Mouse (Mus musculus) spleen, postnatal 10 days (tissue): ENCODE measurements at regions not wholly inside any gene's neighbourhood (a gene's known extent, or its start where the extent isn't known, plus 50 kb on each side); places are given as distances from the start of the nearest gene placed in this dataset.

ENCODE experiments used
- DNase-seq, 2 experiments: peaks; one replicate each; pipeline ENCODE4 v3.0.0; 2021 to 2022; ENCODE audit warnings: low spot score in 2 of 2

GRCm38 (mm10) chr9:85524733-85525132 is 197.6 kb upstream of the Tent5a start:
- DNase-seq, result no peak

- DNase-seq, result no peak
Observed at GRCm38 (mm10) chr9:85521342-85521741, 194.2 kb upstream of the Tent5a start.

DNA sequence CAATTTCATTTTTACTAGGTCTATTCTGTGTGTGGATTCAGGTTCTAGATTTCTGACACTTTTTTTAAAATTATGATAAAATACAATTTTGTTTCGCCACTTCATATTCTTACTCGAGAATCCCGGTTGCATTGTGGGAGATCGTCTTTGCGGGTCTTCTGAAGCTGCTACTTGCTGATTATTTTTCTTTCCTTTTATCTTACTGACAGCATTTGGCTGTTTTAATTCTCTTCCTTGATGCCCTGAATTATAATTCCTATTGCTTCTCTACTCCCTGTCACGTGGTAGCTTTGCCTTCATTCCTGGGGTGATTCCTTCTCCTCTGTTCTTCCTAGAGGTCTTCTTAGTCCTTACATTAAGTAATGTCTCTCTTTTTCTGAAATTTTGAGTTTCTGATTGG is 193.8 kb upstream of the Tent5a start:
- DNase-seq, result no peak

- DNase-seq, result no peak
Observed at GRCm38 (mm10) chr9:85499006-85499405, 171.9 kb upstream of the Tent5a start.

DNA sequence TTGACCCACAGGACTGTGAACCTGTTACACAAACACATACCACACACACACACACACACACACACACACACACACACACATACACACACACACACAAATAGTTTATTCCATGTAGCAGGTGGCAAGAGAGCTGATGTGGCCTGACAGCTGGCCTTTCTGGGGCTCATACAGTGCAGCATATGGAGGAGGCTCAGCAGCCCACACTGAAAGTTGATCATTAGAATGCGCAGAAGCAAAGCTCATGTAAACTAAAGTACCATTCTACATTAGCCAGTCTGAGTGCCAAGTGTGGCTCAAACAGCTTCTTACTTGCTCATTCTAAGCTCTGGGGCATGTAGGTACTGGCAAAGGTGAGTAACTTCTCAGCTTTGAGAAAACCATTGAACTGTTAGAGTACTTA is 170.2 kb upstream of the Tent5a start:
- no peak for DNase-seq

- DNase-seq, result no peak
Observed at GRCm38 (mm10) chr9:85496506-85497239, 169.5 kb upstream of the Tent5a start.

DNA sequence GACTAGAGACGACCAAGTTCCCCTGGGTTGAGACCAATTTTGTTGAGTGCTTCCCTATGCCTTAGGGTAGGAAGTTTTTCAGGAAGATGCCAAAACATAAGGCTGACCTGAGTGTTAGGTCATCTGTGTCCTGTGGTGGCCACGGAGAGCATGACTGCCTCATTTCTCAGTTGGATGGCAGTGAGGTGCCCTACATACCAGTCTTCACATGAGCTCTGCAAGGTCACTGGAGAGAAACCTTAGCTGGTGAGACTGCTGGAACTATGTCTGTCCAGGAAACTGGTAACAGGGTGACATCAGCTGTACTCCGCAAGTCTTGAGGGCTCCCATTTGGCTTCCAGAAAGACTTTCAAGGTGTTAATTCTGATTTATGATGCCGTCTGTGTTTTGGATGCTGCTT is 167.9 kb upstream of the Tent5a start:
- no peak for DNase-seq

DNA sequence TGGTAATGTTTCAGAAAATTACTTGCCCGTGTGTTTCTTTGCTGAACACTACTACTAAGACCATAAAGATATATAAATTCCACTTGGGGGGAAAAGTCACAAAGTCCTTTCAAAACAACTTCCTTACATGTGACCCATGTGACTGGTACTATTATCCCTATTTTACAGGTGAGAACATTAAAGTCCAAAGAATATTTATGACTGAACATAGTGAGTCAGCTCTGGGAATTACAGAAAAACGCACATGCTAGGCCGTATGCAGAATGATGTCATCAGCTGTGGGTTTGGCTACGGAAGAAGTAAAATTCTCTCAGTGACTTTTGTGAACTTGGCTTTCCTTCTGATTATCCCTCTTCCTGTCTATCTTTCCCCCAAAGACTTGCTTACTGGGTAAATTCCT is 166.6 kb upstream of the Tent5a start:
- no peak for DNase-seq

GRCm38 (mm10) chr9:85490367-85490766 is 163.2 kb upstream of the Tent5a start:
- no peak for DNase-seq

DNA sequence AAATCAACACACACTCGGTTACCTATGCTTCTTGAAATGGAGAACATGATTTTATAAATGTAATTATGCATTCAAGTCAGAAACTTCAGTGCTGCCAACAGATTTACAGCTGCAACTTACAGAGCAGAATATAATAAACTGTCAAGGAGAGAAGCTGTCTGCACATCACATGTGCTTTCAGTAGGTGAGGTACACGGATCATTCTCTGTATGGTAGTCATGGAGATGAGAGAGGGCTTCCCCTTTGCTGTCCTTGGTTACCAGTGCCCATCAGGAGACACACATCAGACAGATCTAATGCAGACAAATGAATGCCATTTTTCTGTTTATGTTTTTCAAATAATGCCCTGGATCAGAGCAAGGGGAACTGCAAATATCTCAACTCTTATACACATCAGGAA is 160.8 kb upstream of the Tent5a start:
- no peak for DNase-seq

DNA sequence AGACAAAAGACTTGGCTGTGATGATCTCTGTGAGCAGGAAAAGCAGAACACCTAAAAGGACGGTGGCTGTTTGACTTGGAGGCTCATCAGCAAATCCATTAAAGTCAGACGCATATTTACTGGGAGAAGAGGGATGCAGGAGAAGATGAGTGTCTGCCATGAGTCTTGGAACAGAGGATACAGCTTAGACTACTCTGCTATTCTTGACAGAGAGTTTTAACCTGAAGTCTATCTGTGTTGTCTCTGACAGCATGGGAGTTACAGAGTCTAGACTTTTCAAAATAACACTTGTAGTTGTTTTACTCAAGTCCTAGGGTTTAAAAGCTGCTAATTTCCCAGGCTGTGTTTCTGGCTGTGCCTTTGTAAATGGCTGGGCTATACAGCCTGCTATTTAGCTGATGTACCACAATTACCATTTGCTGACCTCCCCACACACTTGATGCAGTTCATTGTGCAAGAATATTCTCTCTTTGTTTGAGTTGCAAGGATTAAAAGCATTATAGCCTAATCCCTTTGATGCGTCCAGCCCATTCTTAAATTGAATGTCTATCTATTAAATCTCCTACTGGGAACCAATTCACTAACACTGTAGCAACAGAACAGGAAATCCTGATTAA is 160.0 kb upstream of the Tent5a start:
- no peak for DNase-seq

GRCm38 (mm10) chr9:85485749-85486148 is 158.6 kb upstream of the Tent5a start:
- DNase-seq, result no peak

- no peak for DNase-seq
Observed at GRCm38 (mm10) chr9:85483248-85483647, 156.1 kb upstream of the Tent5a start.

GRCm38 (mm10) chr9:85480566-85480965 is 153.4 kb upstream of the Tent5a start:
- DNase-seq, result no peak

GRCm38 (mm10) chr9:85475214-85475613 is 148.1 kb upstream of the Tent5a start:
- DNase-seq, result no peak

DNA sequence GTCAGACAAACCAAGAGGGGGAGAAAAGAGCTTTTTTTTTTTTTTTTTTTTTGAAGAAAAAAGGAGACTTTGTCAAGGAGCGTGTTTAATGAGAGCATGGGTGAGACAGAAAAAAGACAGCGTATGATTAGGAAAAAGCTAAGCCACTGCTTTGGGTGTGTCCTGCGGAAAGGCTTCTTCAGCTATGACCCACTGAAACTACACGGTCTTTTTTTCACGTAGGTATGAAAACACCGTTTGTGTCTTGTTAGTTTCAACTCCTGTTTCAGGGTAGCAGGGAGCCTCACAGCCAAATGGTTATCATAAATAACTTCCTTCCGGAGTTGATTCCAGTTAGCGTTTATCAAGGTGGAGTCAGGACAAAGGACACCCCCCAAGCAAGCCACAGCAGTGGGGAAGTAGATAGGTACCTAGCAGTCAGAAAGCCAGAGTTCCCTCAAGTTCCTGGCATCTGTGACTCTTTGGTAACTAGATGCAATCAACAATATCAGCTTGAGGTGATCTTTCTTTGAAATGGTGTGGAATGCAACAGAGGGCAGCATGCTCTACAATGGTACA is 143.2 kb upstream of the Tent5a start:
- DNase-seq, result no peak

DNA sequence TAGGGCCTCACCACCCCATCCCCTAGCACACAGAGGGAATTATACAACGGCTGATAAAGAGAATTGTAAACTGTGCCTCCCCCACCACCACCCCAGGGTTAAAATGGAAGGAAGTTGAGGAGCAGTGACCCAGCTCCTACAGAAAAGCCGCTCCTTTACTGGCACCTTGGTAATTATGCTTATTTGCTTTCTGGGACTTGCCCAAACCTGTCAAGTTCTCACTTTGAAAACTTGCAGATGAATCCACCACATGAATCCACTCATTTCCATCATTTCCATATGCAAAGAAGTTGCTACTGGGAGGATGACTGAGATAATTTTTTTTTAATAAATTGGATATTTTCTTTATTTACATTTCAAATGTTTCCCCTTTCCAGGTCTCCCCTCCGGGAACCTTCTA is 142.1 kb upstream of the Tent5a start:
- no peak for DNase-seq

DNA sequence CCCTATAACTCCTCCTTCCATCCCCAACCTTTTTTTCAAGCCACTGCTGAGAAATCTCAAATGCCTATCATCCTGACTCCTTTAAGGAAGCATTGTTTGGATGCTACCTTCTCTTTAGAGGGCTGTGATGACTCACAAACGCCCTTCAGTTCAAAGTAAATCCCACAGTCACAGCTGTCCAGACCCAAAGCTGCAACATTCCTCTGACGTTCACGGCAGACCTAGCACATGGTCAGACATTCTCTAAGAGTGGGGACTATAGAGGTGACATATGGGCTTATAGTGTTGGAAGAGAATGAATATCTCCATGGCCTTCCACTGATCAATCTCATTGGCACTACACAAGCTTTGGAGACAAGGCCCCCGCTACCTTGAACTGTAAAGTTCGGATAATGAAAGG is 139.5 kb upstream of the Tent5a start:
- no peak for DNase-seq

GRCm38 (mm10) chr9:85459062-85459805 is 132.1 kb upstream of the Tent5a start:
- no peak for DNase-seq

- no peak for DNase-seq
Observed at GRCm38 (mm10) chr9:85458356-85458755, 131.2 kb upstream of the Tent5a start.

DNA sequence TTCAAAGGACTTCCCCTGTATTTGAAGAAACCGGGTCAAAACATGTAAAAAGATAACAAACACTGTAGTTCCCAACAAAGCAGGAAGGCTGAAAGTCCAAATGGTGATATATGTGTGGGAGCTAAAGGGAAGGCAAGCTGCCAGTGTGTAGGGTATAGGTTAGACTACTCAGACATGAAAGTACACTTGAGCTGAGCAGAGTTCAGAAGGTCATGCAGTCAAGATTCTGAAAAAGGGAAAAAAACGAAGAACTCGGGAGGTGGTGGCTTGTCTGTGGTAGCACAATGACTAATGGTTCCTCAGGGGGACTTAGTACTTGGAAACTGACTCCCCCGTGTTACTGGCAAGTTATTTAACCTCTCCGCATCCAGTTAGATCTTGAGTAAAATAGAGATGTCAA is 130.3 kb upstream of the Tent5a start:
- DNase-seq, result no peak

GRCm38 (mm10) chr9:85455382-85455781 is 128.2 kb upstream of the Tent5a start:
- no peak for DNase-seq
